Mouse (Mus musculus) right cerebral cortex, adult 18-20 months (tissue): ENCODE measurements at regions not wholly inside any gene's neighbourhood (a gene's known extent, or its start where the extent isn't known, plus 50 kb on each side); places are given as distances from the start of the nearest gene placed in this dataset.
A peak's percentile ranks its signal among the peaks of the same experiment; 100 is the strongest.

Experiments
- DNase-seq: peaks from one replicate; pipeline ENCODE4 v3.0.0; 2022; ENCODE audit warnings: mixed read lengths

DNA sequence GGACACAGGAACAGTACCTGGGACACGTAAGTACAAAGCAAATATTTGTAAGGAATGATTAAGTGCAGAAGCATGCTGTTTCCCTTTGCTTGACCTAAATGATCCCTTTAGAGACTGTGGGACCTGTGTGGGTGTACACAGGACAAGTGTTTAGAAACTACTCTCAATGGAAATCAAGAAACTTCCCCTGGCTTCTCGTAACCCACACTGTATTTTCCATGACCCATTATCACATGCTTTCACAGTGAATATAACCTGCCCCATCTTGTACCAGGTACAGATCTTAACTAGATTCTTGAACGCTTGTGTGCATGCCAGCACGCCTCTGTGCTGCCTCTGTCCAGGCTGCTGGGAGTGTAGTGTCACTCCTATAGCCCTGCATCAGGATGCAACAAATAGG lies 177.8 kb upstream of the Ahr start:
- DNase-seq: no peak

DNA sequence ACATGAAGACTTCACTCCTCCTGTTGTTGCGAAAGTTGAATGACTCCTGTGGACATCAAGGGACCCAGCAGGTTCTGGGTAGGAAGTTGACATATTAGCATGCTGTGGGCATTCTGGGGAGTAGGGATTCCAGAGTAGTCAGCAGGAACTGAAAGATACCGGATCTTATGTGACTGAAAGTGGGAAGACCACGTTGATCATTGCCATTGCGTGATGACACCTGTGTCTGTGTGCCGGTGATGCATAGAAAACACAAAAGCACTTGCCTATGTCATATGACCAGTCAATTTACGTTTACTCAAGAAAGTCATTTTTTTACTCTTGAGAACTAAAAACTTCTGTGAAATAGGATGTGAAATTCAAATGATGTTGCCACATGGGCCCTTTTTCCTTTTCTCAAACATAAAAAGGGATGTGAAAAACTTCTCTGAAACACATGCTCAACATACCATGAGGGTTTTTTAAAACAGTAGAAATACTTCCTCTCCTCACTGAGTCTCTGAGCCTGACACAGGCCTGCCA lies 176.8 kb upstream of the Ahr start:
- DNase-seq: no peak

DNA sequence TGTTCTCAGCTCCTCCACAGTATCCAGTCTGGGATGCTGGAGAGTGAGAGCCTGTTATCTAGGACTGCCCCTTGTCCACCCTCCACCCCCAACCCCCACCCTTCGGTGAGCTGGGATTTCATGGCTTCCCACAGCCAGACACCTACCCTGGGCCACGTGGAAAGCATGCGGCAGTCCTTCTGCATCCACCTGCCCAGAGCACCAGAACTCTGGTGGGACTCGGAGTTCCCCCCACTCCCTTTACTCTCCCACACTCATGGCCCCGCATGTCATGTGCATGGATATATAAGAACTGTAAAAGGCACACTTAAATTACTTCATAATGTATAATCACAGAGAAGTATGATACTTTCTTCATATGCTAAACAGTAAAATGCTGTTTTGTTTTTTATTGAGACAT lies 175.5 kb upstream of the Ahr start:
- no peak for DNase-seq

DNA sequence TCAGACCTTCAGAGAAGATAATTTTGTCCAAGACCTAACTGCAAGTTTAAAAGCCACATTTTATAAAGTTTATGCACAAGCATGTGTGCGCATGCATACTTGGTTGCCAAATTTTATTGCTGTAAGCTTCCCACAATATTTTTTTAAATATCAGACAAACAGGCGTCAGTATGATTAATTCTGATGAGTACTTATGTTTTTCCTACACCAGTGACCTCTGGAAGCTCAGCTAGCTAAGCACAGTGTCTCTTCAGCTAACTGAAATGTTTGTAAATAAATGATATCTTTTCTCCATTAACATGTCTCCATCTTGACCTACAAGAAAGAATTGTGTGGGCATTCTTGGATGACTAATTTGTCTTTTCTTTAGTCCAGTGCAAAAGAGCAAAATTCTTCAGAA lies 168.6 kb upstream of the Ahr start:
- DNase-seq: no peak

DNA sequence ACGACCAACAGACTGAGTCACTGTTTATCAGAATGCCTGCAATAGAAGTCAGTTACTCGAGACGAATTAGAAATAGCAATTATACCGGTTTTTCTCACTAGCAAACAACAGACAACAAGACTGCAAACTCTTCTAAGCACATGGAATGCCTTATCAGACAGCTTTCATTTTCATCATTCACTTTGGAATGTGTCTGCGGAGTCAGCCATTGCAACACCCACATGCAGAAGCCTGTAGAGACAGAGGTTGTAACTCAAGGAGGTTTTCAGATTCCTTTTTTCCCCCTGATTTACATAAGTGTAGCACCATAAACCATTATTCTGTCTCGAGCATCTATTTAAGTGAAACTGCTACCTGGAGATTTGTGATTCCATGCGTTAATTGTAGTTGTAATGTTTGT lies 167.8 kb upstream of the Ahr start:
- DNase-seq: no peak

DNA sequence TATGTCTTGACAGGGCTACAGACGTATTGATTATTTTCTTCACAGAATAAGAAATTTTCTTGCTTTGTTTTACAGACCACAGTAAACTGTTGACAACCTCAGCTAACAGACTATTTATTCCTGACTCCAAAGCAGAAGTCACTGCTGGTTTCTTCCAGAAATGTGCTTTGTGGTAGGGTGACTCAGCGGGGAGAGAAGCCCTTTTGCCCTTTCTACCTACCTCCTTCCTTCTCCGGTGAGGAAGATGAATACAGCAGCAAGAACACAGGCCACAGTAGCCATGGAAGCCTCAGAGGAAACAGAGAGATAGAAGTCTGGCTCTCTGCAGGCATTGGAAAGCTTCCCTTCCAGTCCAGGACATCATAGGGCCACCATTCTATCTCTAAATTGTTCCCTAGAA lies 159.4 kb upstream of the Ahr start:
- DNase-seq: no peak

DNA sequence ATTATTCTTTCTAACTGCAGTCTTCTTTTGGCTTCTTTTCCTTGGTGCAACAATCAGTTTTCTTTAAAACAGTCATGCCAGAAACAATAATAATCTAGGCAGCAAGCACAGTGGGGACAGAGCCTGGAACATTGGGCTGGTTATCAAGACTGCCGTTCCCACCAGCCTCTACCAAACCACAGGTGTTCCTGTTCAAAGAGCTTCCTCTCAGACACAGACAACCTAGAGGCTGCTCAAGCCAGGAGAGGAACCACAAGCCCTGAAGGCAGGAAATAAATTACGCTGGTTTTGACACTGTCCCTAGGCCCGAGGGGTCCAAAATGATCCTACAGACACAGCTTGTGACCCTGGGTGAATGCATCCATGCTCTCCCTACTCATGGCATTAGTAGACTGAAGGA lies 156.1 kb upstream of the Ahr start:
- DNase-seq: no peak

DNA sequence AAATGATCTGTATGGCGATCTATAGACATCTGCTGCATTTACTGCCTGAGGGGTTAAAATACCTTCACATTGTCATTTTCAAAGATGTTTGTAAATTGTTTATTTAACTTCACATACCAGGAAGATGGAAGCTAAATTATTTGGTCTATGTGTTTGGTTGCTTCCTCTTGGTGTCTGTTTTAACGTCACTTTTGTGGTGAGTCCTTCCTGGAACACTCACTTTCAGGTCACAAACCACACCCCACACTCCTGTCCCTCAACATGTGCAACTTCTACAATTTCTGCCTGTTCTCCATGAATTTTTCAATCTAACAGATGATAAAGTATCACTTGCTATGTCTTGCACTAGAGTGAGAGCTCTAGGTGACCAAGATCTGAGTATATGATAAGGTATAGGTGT lies 151.4 kb upstream of the Ahr start:
- DNase-seq: no peak

DNA sequence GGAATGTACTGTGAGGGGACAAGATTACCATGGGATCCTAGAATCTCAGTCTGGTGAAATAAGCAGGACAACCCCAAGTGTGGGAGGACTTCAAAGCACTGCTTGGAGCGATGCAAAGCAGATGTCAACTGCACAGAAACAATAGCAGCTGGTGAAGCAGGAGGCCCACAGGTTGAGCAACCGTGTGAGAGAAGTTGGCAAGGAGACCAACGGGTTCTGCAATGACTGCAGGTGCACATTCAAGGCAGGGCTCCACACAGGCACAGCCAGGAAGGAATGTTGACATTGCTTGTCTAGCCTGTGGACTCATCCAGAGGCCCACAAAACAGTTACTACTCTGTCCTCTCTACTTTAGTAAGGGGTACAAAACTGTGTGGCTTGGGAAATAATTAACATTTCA lies 150.4 kb upstream of the Ahr start:
- DNase-seq: no peak

DNA sequence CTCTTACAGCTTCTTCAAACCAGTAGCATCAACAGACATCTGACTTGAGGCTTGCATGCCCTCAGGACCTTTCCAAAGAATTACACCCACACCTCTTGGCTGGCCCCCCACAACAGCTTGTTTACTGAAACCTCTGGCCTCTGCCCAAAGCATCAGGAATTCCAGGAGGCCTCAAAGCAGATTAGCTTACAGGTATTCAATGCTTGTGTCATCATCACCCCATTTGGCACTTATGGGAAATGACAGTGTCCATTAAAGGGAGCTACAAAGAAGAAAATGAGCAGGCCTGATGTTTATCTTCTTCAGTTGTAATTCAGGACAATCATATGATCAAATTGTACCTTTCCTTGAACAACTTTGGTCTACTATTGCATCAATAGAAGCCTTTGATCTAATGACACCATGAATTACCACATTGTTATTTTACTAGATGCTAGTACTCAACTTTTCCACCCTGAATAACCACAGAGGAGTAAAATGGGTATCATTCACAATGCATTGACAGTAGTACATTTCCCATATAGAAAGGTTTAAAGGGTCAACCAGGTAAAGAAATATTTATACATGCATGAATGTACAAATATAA lies 147.1 kb upstream of the Ahr start:
- no peak for DNase-seq

DNA sequence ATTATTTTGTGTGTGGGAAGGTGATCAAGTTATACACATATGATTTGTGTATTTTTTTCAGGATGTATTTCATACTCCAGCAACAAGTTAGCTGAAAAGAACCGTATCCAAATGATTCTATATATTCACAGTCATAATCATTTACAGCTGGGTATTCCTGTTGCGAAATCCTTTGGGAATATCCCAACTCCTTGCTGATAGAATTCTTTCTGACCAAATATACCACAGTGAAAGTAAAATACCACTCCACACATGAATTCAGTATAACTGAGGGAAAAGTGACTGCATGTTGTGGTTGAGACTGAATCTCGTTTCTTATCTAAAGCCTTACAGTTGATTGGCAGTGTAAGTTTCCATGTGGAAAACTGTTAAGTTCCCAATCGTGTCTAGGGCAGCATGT lies 145.1 kb upstream of the Ahr start:
- no peak for DNase-seq

DNA sequence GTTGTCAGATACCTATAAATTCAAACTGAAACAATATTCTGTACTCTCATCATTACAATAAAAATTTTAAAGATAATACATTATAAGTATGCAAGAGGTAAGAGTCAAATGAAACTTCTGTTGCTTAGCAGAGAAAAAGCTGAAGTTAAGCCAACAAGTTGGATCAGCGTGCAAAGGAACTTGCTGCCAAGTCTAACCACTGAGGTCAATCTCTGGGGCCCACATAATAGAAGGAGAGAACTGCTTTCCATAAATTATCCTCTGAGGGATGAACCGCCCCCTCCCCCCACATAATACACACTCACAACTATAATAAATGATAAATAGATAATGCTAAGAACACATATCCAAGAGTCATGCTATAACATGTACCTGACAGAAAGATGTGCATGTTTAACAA lies 144.2 kb upstream of the Ahr start:
- no peak for DNase-seq

DNA sequence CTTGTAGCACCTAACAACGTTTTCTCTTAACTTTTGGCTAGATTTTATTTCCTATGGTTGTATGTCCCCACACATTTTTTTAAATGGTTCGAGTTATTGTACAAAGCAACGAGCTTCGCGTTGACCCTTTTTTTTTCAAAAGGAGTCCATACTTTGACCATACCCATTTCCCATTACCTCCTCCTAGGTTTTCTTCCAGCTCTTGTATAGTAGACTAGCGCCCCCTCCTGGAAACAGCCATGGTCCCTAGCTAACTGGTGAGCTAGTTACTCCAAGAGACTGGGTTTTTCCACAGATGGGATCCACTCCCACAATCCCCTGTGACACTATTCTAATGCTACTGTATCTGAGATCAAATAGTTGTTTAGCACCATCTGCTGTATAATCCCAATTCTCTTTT lies 139.6 kb upstream of the Ahr start:
- DNase-seq: peak; percentile 8

DNA sequence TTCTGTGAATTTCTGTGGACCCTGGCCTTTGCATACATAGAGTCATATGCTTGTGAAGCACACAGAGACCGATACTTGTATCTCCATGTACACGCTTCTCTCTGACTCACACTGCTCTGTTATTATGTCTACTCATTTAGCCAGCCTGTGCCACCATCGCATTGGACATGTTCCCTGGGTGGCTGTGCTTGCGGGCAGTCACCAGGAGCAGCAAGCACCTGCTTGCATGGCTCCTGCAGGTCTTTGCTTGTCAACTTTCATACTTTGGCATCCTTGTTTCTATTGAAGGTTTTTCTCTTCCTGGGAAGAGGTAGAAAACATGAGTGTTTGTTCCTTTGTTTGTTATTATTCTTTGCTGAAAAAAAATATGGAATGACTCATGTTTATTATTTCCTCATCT lies 136.1 kb upstream of the Ahr start:
- DNase-seq: no peak

DNA sequence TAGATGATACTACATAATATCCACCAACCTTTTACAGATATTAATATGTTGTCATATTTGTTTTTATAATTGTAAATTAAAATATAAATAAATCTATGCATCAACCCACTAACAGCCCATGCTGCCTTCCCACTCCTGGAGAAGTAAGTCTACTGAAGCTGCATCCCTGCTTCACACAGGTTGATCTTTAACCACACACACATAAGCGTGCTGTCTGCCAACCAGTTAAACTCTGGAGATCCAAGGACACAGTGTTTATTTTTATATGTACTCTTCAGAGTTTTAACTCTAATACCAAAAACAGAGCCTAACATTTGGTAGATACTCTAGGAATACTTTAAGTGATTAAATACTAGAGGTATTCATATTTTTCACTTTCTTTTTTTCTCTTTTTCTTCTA lies 133.9 kb upstream of the Ahr start:
- no peak for DNase-seq

DNA sequence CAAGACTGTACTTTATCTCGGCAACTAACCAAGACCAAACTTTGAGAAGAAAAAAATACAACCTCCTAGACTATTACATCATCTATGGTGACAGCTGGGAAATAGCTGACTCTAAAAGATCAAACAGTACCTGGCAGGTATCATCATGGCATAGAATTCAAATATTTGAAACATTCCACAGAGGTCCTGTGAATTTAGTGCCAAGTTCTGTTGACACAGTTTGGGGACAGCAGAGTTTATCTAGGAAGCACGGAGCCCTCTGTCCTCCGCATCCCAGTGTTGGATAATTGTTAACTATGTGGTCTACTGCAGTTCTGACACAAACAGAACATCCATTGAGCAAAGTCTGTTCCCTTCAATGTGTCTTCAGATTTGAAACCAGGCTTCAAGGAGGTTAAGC lies 132.9 kb upstream of the Ahr start:
- DNase-seq: no peak

DNA sequence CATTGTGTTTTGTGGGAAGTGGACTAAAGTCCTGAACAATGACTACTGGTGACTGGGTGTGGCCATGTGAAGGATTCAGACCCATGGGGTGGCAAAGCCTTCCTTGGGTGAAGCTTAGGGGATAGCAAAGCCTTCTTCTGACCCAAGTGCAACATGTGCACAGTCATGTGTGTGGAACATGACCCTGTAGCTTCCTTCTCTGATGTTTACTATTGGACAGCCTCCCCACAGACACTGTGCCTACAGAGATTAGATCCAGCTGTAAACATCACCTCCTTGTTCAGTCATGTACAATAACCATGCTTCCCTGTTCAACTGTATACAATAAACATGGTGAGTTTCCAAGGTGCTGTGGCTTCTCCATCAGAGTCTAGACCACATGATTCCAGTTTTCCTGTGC lies 132.4 kb upstream of the Ahr start:
- DNase-seq: no peak

DNA sequence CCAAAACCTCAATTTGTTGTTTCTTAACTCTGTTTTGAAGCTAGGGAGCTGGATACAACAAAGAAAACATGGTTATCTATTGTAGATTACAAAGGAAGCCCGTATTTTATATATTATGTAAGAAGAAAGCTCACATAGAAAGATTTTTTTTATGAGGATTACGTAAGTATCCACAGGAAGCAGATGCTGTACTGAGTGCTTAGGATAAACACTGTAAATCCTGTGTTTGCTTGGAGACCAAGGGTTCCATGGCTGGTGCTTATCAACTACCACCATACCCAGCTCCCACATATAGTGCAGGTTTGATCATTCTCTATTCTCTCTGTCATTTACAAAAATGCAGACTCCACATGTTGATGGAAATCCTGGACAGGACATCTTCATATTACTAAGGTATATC lies 131.2 kb upstream of the Ahr start:
- no peak for DNase-seq

DNA sequence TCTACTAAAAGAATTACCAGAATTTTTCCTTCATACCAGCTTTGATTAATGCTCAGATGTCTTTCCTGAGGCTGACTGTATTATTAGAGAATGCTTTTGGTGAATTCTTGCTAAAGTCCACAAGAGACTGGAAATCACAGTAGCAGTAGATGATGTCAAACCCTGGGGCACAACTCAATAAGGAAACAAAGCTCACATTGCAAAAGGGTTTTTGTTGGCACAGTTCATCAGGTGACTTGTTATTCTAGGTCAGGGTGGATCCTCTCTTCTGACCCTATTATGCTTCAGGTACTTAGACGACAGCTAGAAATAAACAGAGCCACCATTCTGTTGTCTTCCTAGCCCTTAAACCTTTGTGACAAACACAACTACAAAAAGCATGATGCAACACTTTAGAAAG lies 128.2 kb upstream of the Ahr start:
- no peak for DNase-seq

DNA sequence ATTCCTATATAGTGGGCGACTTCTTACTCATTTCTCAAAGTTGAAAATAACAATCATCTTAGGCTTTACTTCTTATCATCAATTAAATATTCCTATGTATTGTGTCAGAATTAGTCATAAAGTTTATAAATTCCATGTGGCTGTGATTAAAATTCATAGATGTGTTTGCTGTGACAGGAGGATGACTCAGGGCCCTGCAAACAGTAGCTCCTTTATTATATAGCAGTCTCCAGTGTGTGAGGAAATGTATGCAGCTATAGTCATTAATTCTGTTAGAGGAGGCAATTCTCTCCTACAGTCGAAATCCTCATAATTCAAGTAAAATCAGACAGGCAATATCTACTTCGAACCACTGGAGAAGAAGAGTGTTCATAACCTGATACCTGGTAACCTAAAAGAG lies 121.7 kb upstream of the Ahr start:
- no peak for DNase-seq

DNA sequence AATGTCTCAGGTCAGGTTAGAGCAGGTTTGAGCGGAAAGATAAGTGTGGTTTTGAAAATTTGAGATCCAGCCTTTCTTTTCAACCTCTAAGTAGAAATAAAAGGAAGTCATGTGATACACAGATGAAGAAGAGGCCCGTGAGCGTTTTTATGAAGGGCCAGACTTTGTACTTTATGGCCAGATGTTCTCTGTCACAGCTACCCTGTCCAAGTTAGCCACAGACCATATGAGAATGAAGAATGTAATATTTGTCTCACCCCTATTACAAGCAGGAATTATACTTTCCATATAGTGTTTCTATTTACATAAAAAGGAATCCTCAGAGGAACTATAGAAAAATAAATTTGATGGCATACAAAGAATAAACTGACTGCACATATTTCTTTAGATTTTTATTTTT lies 114.9 kb upstream of the Ahr start:
- no peak for DNase-seq

DNA sequence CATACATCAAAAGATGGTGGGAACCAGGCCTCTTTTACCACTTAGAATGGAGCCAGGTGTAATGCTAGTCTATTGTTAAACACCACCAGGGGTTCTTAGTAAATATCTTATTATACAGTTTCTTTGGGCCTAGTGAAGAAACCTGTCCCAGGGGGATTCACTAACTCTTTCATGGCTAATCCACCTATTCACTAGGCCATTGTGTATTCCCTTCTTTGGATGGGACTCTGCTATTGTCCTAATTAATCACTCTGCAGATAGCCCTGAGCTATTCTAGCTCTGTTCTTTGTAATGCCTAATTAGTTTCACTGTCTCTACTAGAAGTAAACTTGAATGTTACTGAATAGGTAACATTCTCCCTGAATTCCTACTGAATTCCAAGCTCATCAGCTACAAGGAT lies 107.6 kb upstream of the Ahr start:
- no peak for DNase-seq

DNA sequence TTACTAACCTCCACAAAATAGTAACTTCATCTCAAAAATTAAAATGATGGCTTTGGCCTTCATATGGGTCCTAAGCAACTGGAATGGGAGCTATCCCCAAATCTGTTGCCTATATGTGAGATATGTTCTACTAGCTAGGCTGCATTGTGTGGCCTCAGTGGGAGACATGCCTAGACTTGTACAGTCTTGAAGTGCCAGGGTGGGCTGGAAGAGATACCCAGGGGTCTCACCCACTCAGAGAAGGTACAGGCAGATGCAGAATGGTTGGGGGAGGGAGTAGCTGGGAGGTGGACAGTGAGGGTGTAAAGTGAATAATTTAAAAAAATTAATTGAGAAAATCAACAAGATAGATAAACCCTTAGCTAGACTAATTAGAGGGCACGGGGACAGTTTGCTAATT lies 106.9 kb upstream of the Ahr start:
- DNase-seq: no peak

DNA sequence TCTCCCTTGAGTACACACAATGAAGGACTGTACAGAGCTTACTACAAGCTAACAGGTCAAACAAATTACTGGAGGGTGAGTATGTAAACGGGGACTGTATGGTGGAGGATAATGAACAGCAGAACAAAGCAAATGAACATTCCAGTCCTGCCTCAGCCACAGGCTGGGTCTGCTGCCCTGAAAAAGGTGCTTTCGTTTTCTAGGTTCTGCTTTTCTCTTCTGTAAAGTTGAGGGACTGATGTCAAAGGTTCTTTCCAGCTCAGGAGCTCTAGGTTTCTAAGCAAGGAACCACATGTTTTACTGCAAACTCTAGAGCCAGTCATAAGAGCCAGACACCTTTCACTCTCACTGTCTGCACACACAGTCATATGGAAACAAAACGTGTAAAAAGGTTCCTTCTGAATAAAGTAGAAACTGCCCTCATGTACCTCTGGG lies 106.1 kb upstream of the Ahr start:
- no peak for DNase-seq

DNA sequence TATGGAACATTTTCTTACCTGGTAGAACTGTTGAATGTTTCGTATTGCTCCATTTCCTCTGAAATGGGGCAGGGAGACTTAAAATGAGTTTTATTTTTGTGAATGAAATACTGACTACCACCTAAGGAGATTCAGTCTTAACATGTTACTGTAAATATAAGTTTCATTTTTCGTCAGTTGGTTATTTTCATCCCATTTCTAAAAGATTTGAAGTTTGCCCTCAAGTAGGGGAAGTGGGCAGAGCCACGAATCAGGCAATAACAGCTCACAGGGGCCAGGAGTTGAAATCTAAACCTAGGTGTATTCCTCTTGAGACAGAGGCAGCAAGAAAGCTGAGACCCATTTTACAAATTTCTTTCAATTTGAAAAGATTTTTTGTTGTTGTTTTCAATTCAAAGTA lies 88.6 kb upstream of the Ahr start:
- DNase-seq: no peak

DNA sequence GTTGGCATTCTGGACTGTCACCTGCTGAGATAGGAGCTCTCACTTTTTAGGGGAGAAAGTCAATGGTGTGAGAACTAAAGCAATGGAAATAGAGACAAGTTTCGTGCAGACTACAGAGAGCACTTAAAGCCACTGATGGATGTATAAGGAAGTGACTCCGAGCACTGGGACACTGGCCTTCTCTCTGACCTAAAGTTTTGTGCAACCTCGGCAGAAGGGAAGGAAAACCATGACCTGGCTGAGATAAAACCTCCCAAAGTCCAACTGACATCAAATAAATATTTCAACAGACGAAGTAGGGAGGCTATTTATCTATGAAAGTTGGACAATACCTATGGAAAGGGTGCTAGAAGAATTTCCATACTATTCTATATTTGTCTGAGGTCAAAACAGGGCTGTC lies 80.0 kb upstream of the Ahr start:
- DNase-seq: no peak
